Mouse (Mus musculus): ENCODE data around the gene Cpsf3. TPM values are rescaled to one million over a fixed set of nuclear protein-coding genes. Genes with fewer than 3 reads are reported as not detected.
A peak's percentile ranks its signal among the peaks of the same experiment; 100 is the strongest.

Gene Cpsf3
- polyA plus RNA-seq, 1 experiment from 2014 or later, result 122 TPM

DNA sequence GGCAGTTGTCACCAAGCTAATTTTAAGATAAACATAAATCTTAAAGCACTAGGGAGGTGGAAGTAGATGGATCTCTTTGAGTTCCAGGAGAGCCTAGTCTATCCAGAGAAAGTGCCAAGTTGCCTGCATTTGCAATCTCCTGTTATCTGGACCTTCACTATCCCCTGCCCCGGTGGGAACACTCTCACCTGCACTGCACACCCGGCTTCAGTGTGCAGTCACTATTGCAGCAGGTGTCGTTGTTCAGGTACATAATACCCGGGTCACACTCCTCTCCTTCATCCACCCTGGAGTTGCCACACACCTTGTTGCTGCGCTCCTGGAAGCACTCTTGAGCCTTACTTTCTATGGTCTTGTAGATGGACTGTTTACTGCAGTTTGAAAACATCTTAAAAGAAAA lies 48.6 kb downstream of the Cpsf3 start:
- DNase-seq (ENCODE audit: low spot score) (no peak), ATAC-seq (replicated peaks; ENCODE audit: low FRiP score, low TSS enrichment, low read depth) (no peak)

GRCm38 (mm10) chr12:21335869-21336268 lies 50.7 kb downstream of the Cpsf3 start:
- H3K4me3 ChIP-seq (ENCODE audit: low read depth, low read length), result no peak overlapping the region
- H3K36me3 ChIP-seq (ENCODE audit: control insufficient read depth, insufficient read depth, low read length), result peaks cover 79% of the 10 kb centered on the region
- H3K27ac ChIP-seq (ENCODE audit: low read depth), result no peak overlapping the region
- H3K4me2 ChIP-seq (ENCODE audit: low read length), result no peak overlapping the region
- ATAC-seq (replicated peaks; ENCODE audit: low FRiP score, low TSS enrichment, low read depth), result no peak
- no peak overlapping the region for H3K9ac ChIP-seq (ENCODE audit: low read length)
- no peaks in the 10 kb centered on the region for H3K4me1 ChIP-seq (replicated peaks; ENCODE audit: control insufficient read depth, insufficient read depth, low read length)
- WGBS, result 85% methylated on average over 7 of the region's 7 CpGs
- no peaks in the 10 kb centered on the region for H3K27me3 ChIP-seq (replicated peaks; ENCODE audit: control insufficient read depth, insufficient read depth, low read length)
- no peaks in the 10 kb centered on the region for H3K9me3 ChIP-seq (ENCODE audit: control insufficient read depth, low read length)
- no peak for DNase-seq (ENCODE audit: low spot score)

More for the DNA sequence above, 48.6 kb downstream of the Cpsf3 start:
- no peak overlapping the region for H3K27ac ChIP-seq (ENCODE audit: low read depth)
- H3K4me2 ChIP-seq (ENCODE audit: low read length), result no peak overlapping the region
- no peaks in the 10 kb centered on the region for H3K4me1 ChIP-seq (replicated peaks; ENCODE audit: control insufficient read depth, insufficient read depth, low read length)
- no peak overlapping the region for H3K4me3 ChIP-seq (ENCODE audit: low read depth, low read length)
- 95% methylated on average over 5 of the region's 5 CpGs for WGBS
- H3K27me3 ChIP-seq (replicated peaks; ENCODE audit: control insufficient read depth, insufficient read depth, low read length), result no peaks in the 10 kb centered on the region
- peaks cover 75% of the 10 kb centered on the region for H3K36me3 ChIP-seq (ENCODE audit: control insufficient read depth, insufficient read depth, low read length)
- no peaks in the 10 kb centered on the region for H3K9me3 ChIP-seq (ENCODE audit: control insufficient read depth, low read length)
- no peak overlapping the region for H3K9ac ChIP-seq (ENCODE audit: low read length)

DNA sequence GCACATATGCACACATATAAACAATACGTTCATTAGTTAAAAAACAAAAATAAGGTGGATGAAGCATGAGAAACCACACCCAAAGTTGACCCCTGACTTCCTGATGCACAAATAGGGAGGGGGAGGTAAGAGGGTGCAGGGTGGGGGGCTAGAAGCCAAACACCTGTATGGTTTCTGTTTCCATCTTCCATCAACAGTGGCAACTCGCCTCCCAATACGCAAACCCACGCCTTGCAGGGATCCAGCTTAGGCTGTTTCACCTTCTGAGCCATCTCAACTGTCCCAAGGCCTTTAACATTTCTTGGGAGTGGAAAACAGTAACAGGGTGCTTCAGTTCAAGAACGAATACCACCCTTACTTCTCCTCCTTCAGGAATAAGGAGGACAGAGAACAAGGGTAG lies 52.0 kb downstream of the Cpsf3 start:
- no peak overlapping the region for H3K9ac ChIP-seq (ENCODE audit: low read length)
- H3K4me1 ChIP-seq (replicated peaks; ENCODE audit: control insufficient read depth, insufficient read depth, low read length), result no peaks in the 10 kb centered on the region
- DNase-seq (ENCODE audit: low spot score) (peak; percentile 24), ATAC-seq (replicated peaks; ENCODE audit: low FRiP score, low TSS enrichment, low read depth) (no peak)
- no peak overlapping the region for H3K4me2 ChIP-seq (ENCODE audit: low read length)
- H3K36me3 ChIP-seq (ENCODE audit: control insufficient read depth, insufficient read depth, low read length), result peaks cover 73% of the 10 kb centered on the region
- no peaks in the 10 kb centered on the region for H3K9me3 ChIP-seq (ENCODE audit: control insufficient read depth, low read length)
- no peaks in the 10 kb centered on the region for H3K27me3 ChIP-seq (replicated peaks; ENCODE audit: control insufficient read depth, insufficient read depth, low read length)
- WGBS, result 93% methylated on average over 5 of the region's 5 CpGs
- no peak overlapping the region for H3K4me3 ChIP-seq (ENCODE audit: low read depth, low read length)
- no peak overlapping the region for H3K27ac ChIP-seq (ENCODE audit: low read depth)

DNA sequence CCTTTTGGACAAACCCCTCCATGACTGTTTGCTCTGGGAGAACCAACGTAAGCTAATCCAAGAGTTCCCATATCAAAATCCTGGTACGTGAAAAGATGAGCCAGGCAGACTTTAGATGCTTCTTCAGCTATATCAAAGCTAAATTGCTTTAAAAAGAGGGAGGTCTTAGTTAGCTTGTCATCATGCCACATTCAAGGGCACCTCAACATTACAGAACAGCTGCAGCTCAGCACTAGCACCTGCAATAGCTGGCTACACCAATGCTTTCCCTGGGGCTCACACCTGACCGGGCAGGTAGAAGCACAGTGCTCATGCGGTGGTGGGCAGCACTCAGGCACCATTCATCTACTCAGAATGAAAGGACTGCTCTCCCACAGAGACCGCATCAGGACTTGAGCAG lies 55.5 kb downstream of the Cpsf3 start:
- peaks cover 67% of the 10 kb centered on the region for H3K36me3 ChIP-seq (ENCODE audit: control insufficient read depth, insufficient read depth, low read length)

GRCm38 (mm10) chr12:21346972-21347371 lies 61.8 kb downstream of the Cpsf3 start:
- Histone ChIP-seq H3K27me3 (replicated peaks; ENCODE audit: control insufficient read depth, insufficient read depth, low read length) (no peaks in the 10 kb centered on the region), H3K4me1 (replicated peaks; ENCODE audit: control insufficient read depth, insufficient read depth, low read length) (no peaks in the 10 kb centered on the region), H3K4me3 (ENCODE audit: low read depth, low read length) (no peak overlapping the region), H3K9ac (ENCODE audit: low read length) (no peak overlapping the region), H3K4me2 (ENCODE audit: low read length) (no peak overlapping the region), H3K27ac (ENCODE audit: low read depth) (no peak overlapping the region), H3K9me3 (ENCODE audit: control insufficient read depth, low read length) (peaks cover 2% of the 10 kb centered on the region), H3K36me3 (ENCODE audit: control insufficient read depth, insufficient read depth, low read length) (peaks cover 64% of the 10 kb centered on the region)
- no peak for ATAC-seq (replicated peaks; ENCODE audit: low FRiP score, low TSS enrichment, low read depth)
- WGBS, result 90% methylated on average over 7 of the region's 7 CpGs
- DNase-seq (ENCODE audit: low spot score), result no peak

More for the DNA sequence above, 55.5 kb downstream of the Cpsf3 start:
- ATAC-seq (replicated peaks; ENCODE audit: low FRiP score, low TSS enrichment, low read depth), result no peak
- no peak overlapping the region for H3K27ac ChIP-seq (ENCODE audit: low read depth)
- no peaks in the 10 kb centered on the region for H3K9me3 ChIP-seq (ENCODE audit: control insufficient read depth, low read length)
- H3K4me1 ChIP-seq (replicated peaks; ENCODE audit: control insufficient read depth, insufficient read depth, low read length), result no peaks in the 10 kb centered on the region
- H3K27me3 ChIP-seq (replicated peaks; ENCODE audit: control insufficient read depth, insufficient read depth, low read length), result no peaks in the 10 kb centered on the region
- H3K4me2 ChIP-seq (ENCODE audit: low read length), result no peak overlapping the region
- no peak overlapping the region for H3K4me3 ChIP-seq (ENCODE audit: low read depth, low read length)
- WGBS, result 95% methylated on average over 5 of the region's 5 CpGs
- no peak overlapping the region for H3K9ac ChIP-seq (ENCODE audit: low read length)
- no peak for DNase-seq (ENCODE audit: low spot score)

- H3K27ac ChIP-seq (ENCODE audit: low read depth), result no peak overlapping the region
- H3K36me3 ChIP-seq (ENCODE audit: control insufficient read depth, insufficient read depth, low read length), result peaks cover 66% of the 10 kb centered on the region
- 88% methylated on average over 7 of the region's 7 CpGs for WGBS
- H3K27me3 ChIP-seq (replicated peaks; ENCODE audit: control insufficient read depth, insufficient read depth, low read length), result no peaks in the 10 kb centered on the region
- no peak for DNase-seq (ENCODE audit: low spot score)
- H3K9me3 ChIP-seq (ENCODE audit: control insufficient read depth, low read length), result peaks cover 6% of the 10 kb centered on the region
- no peaks in the 10 kb centered on the region for H3K4me1 ChIP-seq (replicated peaks; ENCODE audit: control insufficient read depth, insufficient read depth, low read length)
- no peak overlapping the region for H3K9ac ChIP-seq (ENCODE audit: low read length)
- no peak overlapping the region for H3K4me3 ChIP-seq (ENCODE audit: low read depth, low read length)
- H3K4me2 ChIP-seq (ENCODE audit: low read length), result no peak overlapping the region
- no peak for ATAC-seq (replicated peaks; ENCODE audit: low FRiP score, low TSS enrichment, low read depth)
Observed at GRCm38 (mm10) chr12:21350113-21350876, 65.1 kb downstream of the Cpsf3 start.

DNA sequence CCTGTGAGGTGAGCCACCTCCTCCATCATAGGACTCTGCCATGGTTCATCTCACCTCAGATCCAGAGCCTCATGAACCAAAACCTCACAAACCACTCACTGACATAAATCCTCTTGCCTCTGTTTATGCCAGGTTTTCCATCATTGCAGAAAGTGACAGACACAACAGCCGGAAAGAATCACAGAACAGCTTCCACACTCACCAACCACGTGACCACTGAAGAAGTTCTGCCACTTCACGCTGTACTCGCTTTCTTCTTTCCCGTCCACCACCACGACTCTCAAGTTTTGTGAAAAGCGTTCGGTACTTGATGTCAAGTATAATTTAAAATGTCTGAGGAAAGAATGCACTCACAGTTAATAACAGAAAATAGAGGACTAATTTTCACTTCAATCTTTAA lies 68.5 kb downstream of the Cpsf3 start:
- Histone ChIP-seq H3K9ac (ENCODE audit: low read length) (no peak overlapping the region), H3K36me3 (ENCODE audit: control insufficient read depth, insufficient read depth, low read length) (peaks cover 42% of the 10 kb centered on the region), H3K4me2 (ENCODE audit: low read length) (no peak overlapping the region), H3K4me1 (replicated peaks; ENCODE audit: control insufficient read depth, insufficient read depth, low read length) (no peaks in the 10 kb centered on the region), H3K4me3 (ENCODE audit: low read depth, low read length) (no peak overlapping the region), H3K27me3 (replicated peaks; ENCODE audit: control insufficient read depth, insufficient read depth, low read length) (no peaks in the 10 kb centered on the region), H3K9me3 (ENCODE audit: control insufficient read depth, low read length) (peaks cover 6% of the 10 kb centered on the region), H3K27ac (ENCODE audit: low read depth) (no peak overlapping the region)
- WGBS, result 96% methylated on average over 8 of the region's 8 CpGs
- ATAC-seq (replicated peaks; ENCODE audit: low FRiP score, low TSS enrichment, low read depth), result no peak
- no peak for DNase-seq (ENCODE audit: low spot score)

- 0 out of 2 replicates have a peak, but pooled peaks cover 4% of the 10 kb centered on the region for H3K36me3 ChIP-seq (ENCODE audit: control insufficient read depth, insufficient read depth, low read length)
- H3K4me1 ChIP-seq (replicated peaks; ENCODE audit: control insufficient read depth, insufficient read depth, low read length), result no peaks in the 10 kb centered on the region
- ATAC-seq (replicated peaks; ENCODE audit: low FRiP score, low TSS enrichment, low read depth), result no peak
- no peaks in the 10 kb centered on the region for H3K9me3 ChIP-seq (ENCODE audit: control insufficient read depth, low read length)
- DNase-seq (ENCODE audit: low spot score), result no peak
- WGBS, result 69% methylated on average over 2 of the region's 2 CpGs
- H3K4me3 ChIP-seq (ENCODE audit: low read depth, low read length), result no peak overlapping the region
- no peak overlapping the region for H3K9ac ChIP-seq (ENCODE audit: low read length)
- H3K4me2 ChIP-seq (ENCODE audit: low read length), result no peak overlapping the region
- no peak overlapping the region for H3K27ac ChIP-seq (ENCODE audit: low read depth)
- no peaks in the 10 kb centered on the region for H3K27me3 ChIP-seq (replicated peaks; ENCODE audit: control insufficient read depth, insufficient read depth, low read length)
Observed at GRCm38 (mm10) chr12:21362686-21363085, 77.5 kb downstream of the Cpsf3 start.

GRCm38 (mm10) chr12:21363195-21363594 lies 78.0 kb downstream of the Cpsf3 start:
- DNase-seq (ENCODE audit: low spot score), result no peak
- no peak for ATAC-seq (replicated peaks; ENCODE audit: low FRiP score, low TSS enrichment, low read depth)
- 94% methylated on average over 3 of the region's 3 CpGs for WGBS
- Histone ChIP-seq H3K36me3 (ENCODE audit: control insufficient read depth, insufficient read depth, low read length) (0 out of 2 replicates have a peak, but pooled peaks cover 4% of the 10 kb centered on the region), H3K27me3 (replicated peaks; ENCODE audit: control insufficient read depth, insufficient read depth, low read length) (no peaks in the 10 kb centered on the region), H3K4me1 (replicated peaks; ENCODE audit: control insufficient read depth, insufficient read depth, low read length) (no peaks in the 10 kb centered on the region), H3K27ac (ENCODE audit: low read depth) (no peak overlapping the region), H3K9me3 (ENCODE audit: control insufficient read depth, low read length) (no peaks in the 10 kb centered on the region), H3K9ac (ENCODE audit: low read length) (no peak overlapping the region), H3K4me3 (ENCODE audit: low read depth, low read length) (no peak overlapping the region), H3K4me2 (ENCODE audit: low read length) (no peak overlapping the region)

All from intestine, embryonic 14.5 days (tissue).